Mouse (Mus musculus) intestine, postnatal 0 days (tissue): Measurements from ENCODE around the gene Tas2r115. TPM values are rescaled to one million over a fixed set of nuclear protein-coding genes. Genes with fewer than 3 reads are reported as not detected.
"Not testable (repeated sequence)": the region's sequence is repeated elsewhere in the genome, so short reads cannot be mapped to it uniquely, and the experiment has no call there.

Source experiments
- ATAC-seq: fragments of 200-750 bp; cut with Nextera tagmentation; 2 replicates; pipeline ENCODE4 v1.8.0; 2017; ENCODE audit warnings: mild to moderate bottlenecking, moderate TSS enrichment, moderate library complexity
- H3K27ac ChIP-seq: fragments of 300-500 bp; sonication (generic); 2 replicates; pipeline ENCODE4 v1.5.1; 2014; ENCODE audit warnings: mild to moderate bottlenecking, low read depth, low read length, moderate library complexity
- H3K27me3 ChIP-seq: fragments of 300-500 bp; sonication (generic); replicated peaks from 2 replicates; pipeline ENCODE4 v1.6.1; 2014; ENCODE audit warnings: low read length, mixed read lengths; ENCODE audit not compliant: control insufficient read depth, insufficient read depth
- H3K36me3 ChIP-seq: fragments of 300-500 bp; sonication (generic); 2 replicates; pipeline ENCODE4 v1.6.1; 2014; ENCODE audit warnings: mild to moderate bottlenecking, moderate library complexity; ENCODE audit not compliant: control insufficient read depth, insufficient read depth
- H3K4me1 ChIP-seq: fragments of 300-500 bp; sonication (generic); replicated peaks from 2 replicates; pipeline ENCODE4 v1.6.1; 2014; ENCODE audit warnings: antibody characterized with exemption, low read length, mixed read lengths; ENCODE audit not compliant: control insufficient read depth, insufficient read depth
- H3K4me2 ChIP-seq: fragments of 300-500 bp; sonication (generic); replicated peaks from 2 replicates; pipeline ENCODE4 v1.6.1; 2014; ENCODE audit warnings: low read depth, mild to moderate bottlenecking, moderate library complexity
- H3K4me3 ChIP-seq: fragments of 300-500 bp; sonication (generic); 2 replicates; pipeline ENCODE4 v1.5.1; 2014; ENCODE audit warnings: low read depth, low read length
- H3K9ac ChIP-seq: fragments of 300-500 bp; sonication (generic); 2 replicates; pipeline ENCODE4 v1.6.1; 2014; ENCODE audit warnings: mild to moderate bottlenecking, low read depth, low read length
- H3K9me3 ChIP-seq: fragments of 300-500 bp; sonication (generic); 2 replicates; pipeline ENCODE4 v1.6.1; 2016; ENCODE audit warnings: mixed run types; ENCODE audit not compliant: control insufficient read depth
- CTCF ChIP-seq: sonication (generic); IDR thresholded peaks from 2 replicates; pipeline ENCODE4 v1.5.1; 2016; ENCODE audit warnings: low read depth, mild to moderate bottlenecking, control low read depth, antibody characterized with exemption, moderate library complexity
- WGBS: fragments of 180-500 bp; shearing (Covaris S2); extraction: QIAGEN DNeasy Blood & Tissue Kit; methylation state at CpG from one replicate; pipeline ENCODE4 v1.1.7; 2014; 5-methylcytosine and 5-hydroxymethylcytosine counted together
- polyA plus RNA-seq: library from polyadenylated mRNA; unstranded; fragments of >200 nt; fragmentation: Nextera tagmentation; extraction: Ambion mirVana; gene quantifications from 2 replicates; pipeline ENCODE4 v1.2.1, GENCODE M21; 2015

Tas2r115 gene
- polyA plus RNA-seq: not detected in 2 replicates

GRCm38 (mm10) chr6:132737935-132738334, at the start of gene Tas2r115:
Gene Tas2r115, minus strand, starts transcription at chr6:132738035.
- Histone ChIP-seq H3K36me3 (no peaks in the 10 kb centered on the region), H3K9ac (no peak within 1 kb of the TSS), H3K4me1 (no peaks in the 10 kb centered on the region), H3K27me3 (no peaks in the 10 kb centered on the region), H3K9me3 (no peaks in the 10 kb centered on the region), H3K27ac (no peak within 1 kb of the TSS), H3K4me2 (no peak within 1 kb of the TSS), H3K4me3 (no peak within 1 kb of the TSS)
- ATAC-seq: no peak
- WGBS: 59% methylated on average over 2 of the region's 2 CpGs
- TF ChIP-seq CTCF: no peak

- no peaks in the 10 kb centered on the region for H3K27me3 ChIP-seq
- ATAC-seq: no peak
- H3K4me3 ChIP-seq: no peak within 1 kb of the TSS
- no peak for TF ChIP-seq CTCF
- H3K9me3 ChIP-seq: no peaks in the 10 kb centered on the region
- H3K4me2 ChIP-seq: no peak within 1 kb of the TSS
- H3K9ac ChIP-seq: no peak within 1 kb of the TSS
- no peaks in the 10 kb centered on the region for H3K36me3 ChIP-seq
- H3K27ac ChIP-seq: no peak within 1 kb of the TSS
- no peaks in the 10 kb centered on the region for H3K4me1 ChIP-seq
Observed at GRCm38 (mm10) chr6:132778062-132778461, 40.2 kb upstream of the Tas2r115 start, which contains the start of gene Tas2r136. Gene Tas2r136, minus strand, starts transcription at chr6:132778162.

DNA sequence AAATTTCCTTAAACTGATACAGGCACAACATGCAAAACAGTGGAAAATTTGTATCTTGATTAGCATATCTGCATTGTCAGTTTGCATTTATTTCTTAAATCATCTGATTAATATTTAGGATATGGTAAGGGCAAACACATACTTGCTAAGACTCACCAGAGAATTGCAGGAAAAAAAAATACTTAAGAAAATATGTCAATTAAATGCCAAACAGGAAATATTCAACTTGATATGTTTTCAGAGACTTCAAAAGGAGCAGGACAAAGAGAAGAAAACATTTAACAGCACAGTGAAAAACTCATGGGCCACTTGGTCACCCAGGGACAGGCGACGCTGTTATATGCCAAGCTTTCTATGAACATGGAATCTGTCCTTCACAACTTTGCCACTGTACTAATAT, 24.0 kb upstream of the Tas2r115 start, which contains the start of gene Tas2r102:
Gene Tas2r102 (plus strand): TSS at position 301 of the 400 bp plus-strand sequence.
- no peaks in the 10 kb centered on the region for H3K9me3 ChIP-seq
- 95% methylated on average over 2 of the region's 2 CpGs for WGBS
- H3K9ac ChIP-seq: no peak within 1 kb of the TSS
- H3K4me1 ChIP-seq: no peaks in the 10 kb centered on the region
- no peaks in the 10 kb centered on the region for H3K36me3 ChIP-seq
- TF ChIP-seq CTCF: no peak
- ATAC-seq: no peak
- H3K4me3 ChIP-seq: no peak within 1 kb of the TSS
- no peak within 1 kb of the TSS for H3K27ac ChIP-seq
- no peak within 1 kb of the TSS for H3K4me2 ChIP-seq
- H3K27me3 ChIP-seq: no peaks in the 10 kb centered on the region

DNA sequence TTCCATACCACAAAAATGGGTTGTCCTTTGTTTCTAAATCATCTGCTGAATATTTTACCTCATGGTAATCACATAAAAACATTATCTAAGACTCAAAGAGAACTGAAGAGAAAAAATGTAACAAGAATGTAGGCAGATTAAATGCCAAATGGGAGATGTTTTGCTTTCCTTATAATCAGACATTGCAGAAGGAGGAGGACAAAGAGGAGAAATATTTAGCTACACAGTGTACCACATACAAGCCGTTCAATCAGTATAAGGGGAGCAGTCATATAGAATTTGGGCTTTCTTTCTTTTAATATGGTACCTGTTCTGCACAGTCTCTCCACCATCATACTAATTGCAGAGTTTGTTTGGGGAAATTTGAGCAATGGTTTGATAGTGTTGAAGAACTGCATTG, 16.6 kb upstream of the Tas2r115 start, which contains the start of gene Tas2r124:
Gene Tas2r124 (plus strand): TSS at position 301 of the 400 bp plus-strand sequence.
- Histone ChIP-seq H3K27ac (no peak within 1 kb of the TSS), H3K4me1 (no peaks in the 10 kb centered on the region), H3K4me3 (no peak within 1 kb of the TSS), H3K9me3 (no peaks in the 10 kb centered on the region), H3K9ac (no peak within 1 kb of the TSS), H3K27me3 (no peaks in the 10 kb centered on the region), H3K36me3 (no peaks in the 10 kb centered on the region), H3K4me2 (no peak within 1 kb of the TSS)
- ATAC-seq: no peak
- TF ChIP-seq CTCF: no peak
- WGBS: 74% methylated on average over 1 of the region's 1 CpGs

- Histone ChIP-seq H3K36me3 (no peaks in the 10 kb centered on the region), H3K4me1 (no peaks in the 10 kb centered on the region), H3K27ac (no peak overlapping the region), H3K9me3 (no peaks in the 10 kb centered on the region), H3K4me3 (no peak overlapping the region), H3K27me3 (no peaks in the 10 kb centered on the region), H3K4me2 (no peak overlapping the region), H3K9ac (no peak overlapping the region)
- TF ChIP-seq CTCF: no peak
- WGBS: 77% methylated on average over 2 of the region's 2 CpGs
- no peak for ATAC-seq
Observed at GRCm38 (mm10) chr6:132750206-132750605, 12.4 kb upstream of the Tas2r115 start.

DNA sequence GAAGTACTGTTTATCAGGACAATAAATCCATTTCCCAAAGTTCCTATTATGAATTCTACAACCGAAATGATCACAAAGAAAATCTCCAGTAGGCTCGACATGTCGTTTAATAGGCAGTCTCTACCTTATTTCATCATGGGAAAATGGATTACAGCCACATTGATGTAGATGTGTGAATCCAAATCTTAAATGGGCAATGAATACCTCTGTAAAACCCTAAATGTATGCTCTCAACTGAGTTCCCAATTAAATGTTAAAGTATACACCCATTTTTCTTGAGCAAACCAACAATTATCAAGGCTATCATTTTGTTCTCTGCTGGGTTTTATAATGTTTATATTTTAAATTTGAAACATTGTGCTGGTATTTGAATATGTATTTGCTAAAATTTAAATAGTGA, 26.0 kb downstream of the Tas2r115 start, which contains the start of gene Tas2r122:
Gene Tas2r122 (minus strand): TSS at position 101 of the 400 bp plus-strand sequence.
- whole genome bisulfite sequencing: 78% methylated on average over 3 of the region's 3 CpGs
- Histone ChIP-seq H3K9me3 (no peaks in the 10 kb centered on the region), H3K4me1 (no peaks in the 10 kb centered on the region), H3K4me2 (no peak within 1 kb of the TSS), H3K27me3 (no peaks in the 10 kb centered on the region), H3K4me3 (no peak within 1 kb of the TSS), H3K27ac (no peak within 1 kb of the TSS), H3K36me3 (no peaks in the 10 kb centered on the region), H3K9ac (no peak within 1 kb of the TSS)
- ATAC-seq: no peak
- TF ChIP-seq CTCF: no peak

- no peak for ATAC-seq
- TF ChIP-seq CTCF: no peak
- H3K4me3 ChIP-seq: no peak within 1 kb of the TSS
- H3K36me3 ChIP-seq: no peaks in the 10 kb centered on the region
- no peak within 1 kb of the TSS for H3K27ac ChIP-seq
- WGBS: 81% methylated on average over 1 of the region's 1 CpGs
- no peaks in the 10 kb centered on the region for H3K4me1 ChIP-seq
- no peak within 1 kb of the TSS for H3K9ac ChIP-seq
- H3K4me2 ChIP-seq: no peak within 1 kb of the TSS
- no peaks in the 10 kb centered on the region for H3K9me3 ChIP-seq
- no peaks in the 10 kb centered on the region for H3K27me3 ChIP-seq
Observed at GRCm38 (mm10) chr6:132700907-132701306, 36.9 kb downstream of the Tas2r115 start, which contains the start of gene Tas2r121. Gene Tas2r121, minus strand, starts transcription at chr6:132701007.

DNA sequence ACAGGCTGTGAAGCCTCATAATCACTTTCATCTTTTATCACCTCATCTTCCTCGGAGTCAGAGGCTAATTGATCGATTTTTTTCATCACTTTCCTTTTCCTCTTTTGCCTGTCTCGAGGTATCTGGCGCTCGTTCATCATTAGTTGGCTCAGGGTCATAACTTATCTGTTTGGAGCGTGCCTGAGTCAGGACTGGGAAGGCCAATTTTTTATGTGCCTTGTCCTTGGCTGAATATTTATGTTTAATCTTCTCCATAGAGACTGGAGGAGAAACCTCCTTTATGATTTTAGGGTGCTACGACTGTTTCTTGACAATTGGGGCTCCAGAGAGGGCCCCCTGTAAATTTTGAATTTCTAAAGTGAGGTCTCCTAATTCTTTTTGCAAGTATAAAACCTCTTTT, 46.2 kb downstream of the Tas2r115 start:
- ATAC-seq, H3K27me3 ChIP-seq, H3K4me2 ChIP-seq, H3K4me3 ChIP-seq, H3K27ac ChIP-seq, H3K9ac ChIP-seq, H3K4me1 ChIP-seq, H3K36me3 ChIP-seq, H3K9me3 ChIP-seq: not testable (repeated sequence)
- 81% methylated on average over 7 of the region's 7 CpGs for WGBS
